Mouse (Mus musculus): ENCODE measurements around the gene Ndufaf8. TPM values are rescaled to one million over a fixed set of nuclear protein-coding genes. Genes with fewer than 3 reads are reported as not detected.

The Ndufaf8 gene
- polyA plus RNA-seq, 2 experiments from 2014 or later = 85.8 to 94.6 TPM

GRCm38 (mm10) chr11:120086702-120087152 is 12.0 kb upstream of the Ndufaf8 start, which contains the start of gene Cep131:
TSS of gene Cep131 (minus strand) at chr11:120086827.
- peak; percentile 100 for ATAC-seq

DNA sequence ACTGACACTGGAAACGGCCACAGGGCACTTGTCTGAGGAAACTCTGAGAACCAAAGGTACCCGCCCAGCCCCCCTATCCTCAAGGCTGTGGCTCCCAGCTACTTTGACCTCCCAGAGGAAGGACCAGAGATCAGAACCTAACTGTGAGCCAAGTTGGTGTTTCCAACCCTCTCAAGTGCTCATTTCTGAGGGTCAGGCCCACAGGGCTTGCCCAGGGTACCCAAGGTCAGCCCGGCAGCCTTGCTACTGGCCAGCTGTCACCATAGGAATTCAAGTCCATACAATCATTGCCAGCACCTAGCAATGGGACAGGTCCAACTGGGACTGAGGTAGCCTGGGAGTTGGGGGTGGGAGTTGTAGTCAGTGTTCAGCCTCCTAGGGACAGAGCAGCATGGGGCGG is 8.1 kb upstream of the Ndufaf8 start:
- no peak for ATAC-seq

DNA sequence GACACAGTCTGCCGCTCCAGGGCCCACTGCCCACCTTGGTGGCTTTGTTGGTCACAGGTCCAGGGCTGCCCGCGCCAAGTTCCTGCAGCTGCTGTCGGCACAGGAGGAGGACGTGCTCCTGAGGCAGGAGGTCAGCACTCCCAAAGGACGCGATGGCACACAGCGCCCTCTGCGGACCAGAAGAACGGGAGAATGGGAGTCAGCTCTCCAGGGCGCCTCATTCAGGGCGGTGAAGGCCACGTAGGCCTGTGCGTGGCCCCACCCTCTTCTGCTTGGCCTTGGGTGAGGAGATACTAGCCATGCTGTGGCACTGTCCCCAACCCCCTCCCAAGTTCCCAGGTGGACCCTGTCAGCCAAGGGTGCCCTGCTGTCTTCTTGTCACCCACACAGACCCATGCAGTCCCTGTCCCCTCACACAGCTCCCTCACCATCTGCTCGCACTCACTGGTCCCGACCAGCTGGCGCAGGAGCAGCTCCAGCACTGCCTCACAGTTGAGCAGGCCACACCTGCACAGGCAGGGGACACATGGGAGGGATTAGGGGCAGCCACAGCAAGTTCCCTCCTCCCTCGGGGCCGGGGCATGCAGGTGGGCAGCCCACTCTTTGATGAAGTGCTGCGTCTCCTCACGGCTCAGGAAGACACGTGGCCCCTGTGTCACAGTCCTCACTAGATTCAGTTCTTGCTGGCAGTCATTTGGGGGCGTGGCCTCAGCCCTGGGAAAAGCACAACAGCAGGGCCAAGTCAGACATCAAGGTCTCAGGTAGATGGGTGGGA is 5.7 kb upstream of the Ndufaf8 start:
- no peak for ATAC-seq

- no peak for ATAC-seq
These were observed 2.3 kb downstream of the Ndufaf8 start for GRCm38 (mm10) chr11:120101036-120101435.

DNA sequence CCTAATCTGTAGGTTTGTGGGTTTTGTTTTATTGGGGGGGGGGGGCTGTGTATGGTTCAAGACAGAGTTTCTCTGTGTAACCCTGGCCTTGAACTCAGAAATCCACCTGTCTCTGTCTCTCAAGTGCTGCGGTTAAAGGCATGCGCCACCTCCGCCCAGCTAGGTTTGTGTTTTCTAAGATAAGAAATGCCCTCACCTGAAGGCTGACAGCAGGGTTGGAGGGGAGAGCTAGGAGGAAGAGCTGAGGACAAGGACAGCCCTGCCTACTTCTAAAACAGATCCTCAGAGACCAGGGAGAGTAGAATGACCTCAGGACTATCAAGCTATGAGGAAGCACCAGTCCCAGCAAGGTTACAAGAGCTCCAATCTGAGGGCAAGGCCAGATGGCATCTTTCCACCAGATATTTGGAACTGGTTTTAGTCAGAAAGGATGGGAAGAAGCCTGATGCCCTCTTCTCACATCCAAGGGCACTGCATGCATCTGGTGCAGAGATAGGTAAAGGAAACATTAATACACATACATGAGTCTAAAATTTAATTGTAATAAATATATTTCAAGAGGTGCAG is 4.8 kb downstream of the Ndufaf8 start:
- no peak for ATAC-seq

- no peak for ATAC-seq
These were observed 8.3 kb downstream of the Ndufaf8 start for GRCm38 (mm10) chr11:120107026-120107425.

GRCm38 (mm10) chr11:120107796-120108195 is 9.1 kb downstream of the Ndufaf8 start:
- ATAC-seq = no peak

- ATAC-seq = no peak
These were observed 11.0 kb downstream of the Ndufaf8 start for GRCm38 (mm10) chr11:120109558-120110210.

DNA sequence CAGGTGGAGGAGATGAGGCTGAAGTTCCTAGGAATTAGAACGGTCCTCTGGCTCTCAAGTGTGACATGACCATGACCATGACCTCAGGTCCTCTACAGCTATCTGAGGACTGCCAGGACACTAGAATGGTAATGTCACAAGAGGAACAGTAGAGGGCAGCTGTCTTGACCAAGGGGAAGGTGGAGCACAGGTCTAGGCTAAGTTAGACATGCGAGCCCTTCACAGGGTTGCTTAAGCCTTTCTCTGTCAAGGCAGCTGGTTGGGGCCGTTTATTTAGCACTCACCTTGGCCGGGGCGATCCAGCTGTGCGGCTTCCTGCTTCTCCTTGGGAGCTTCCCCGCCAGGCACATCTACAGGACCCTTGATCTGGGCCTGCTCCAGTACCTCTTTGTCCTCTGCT is 11.8 kb downstream of the Ndufaf8 start:
- ATAC-seq = no peak

GRCm38 (mm10) chr11:120111033-120111432 is 12.3 kb downstream of the Ndufaf8 start:
- ATAC-seq = no peak

DNA sequence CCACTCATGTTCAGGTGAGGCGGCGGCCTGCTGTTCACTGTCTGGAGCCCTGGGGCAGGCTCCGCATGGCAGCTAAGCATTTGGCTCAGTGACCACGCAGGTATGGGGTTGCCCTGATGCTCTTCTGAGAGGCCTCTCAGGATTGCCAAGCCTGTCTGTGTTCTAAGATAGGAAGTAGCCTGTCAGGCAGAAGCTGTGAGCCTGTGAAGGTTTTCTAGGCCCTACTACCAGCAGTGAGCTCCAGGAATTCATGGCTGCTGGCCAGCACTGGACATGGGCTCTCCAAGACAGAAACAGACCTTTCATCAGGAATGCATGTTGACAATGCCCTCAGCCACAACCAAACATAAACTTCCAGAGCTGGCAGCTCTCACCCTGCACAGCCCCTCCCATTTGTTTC is 13.4 kb downstream of the Ndufaf8 start:
- no peak for ATAC-seq

- no peak for ATAC-seq
These were observed 15.9 kb downstream of the Ndufaf8 start for GRCm38 (mm10) chr11:120114488-120115215.

DNA sequence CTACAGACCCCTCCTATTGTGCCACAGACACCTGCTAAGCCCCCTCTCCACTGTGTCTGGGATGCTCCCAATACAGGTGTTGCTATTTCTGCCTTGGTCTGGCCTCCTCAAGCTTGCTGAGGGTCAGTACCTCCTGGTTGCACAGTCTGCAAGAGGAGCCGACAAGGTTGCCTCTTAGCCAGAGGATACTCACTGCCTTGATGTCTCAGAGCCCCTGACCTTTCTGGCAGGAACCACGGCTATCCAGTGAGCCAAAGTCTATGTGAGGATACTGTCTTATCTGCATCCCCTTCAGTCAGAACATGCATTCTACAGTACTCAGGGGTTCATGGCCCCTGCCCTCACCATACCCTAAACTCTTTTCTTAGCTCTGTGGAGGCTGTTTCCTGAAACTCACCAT is 18.9 kb downstream of the Ndufaf8 start:
- ATAC-seq = no peak

GRCm38 (mm10) chr11:120119108-120119507 is 20.4 kb downstream of the Ndufaf8 start:
- ATAC-seq = no peak

DNA sequence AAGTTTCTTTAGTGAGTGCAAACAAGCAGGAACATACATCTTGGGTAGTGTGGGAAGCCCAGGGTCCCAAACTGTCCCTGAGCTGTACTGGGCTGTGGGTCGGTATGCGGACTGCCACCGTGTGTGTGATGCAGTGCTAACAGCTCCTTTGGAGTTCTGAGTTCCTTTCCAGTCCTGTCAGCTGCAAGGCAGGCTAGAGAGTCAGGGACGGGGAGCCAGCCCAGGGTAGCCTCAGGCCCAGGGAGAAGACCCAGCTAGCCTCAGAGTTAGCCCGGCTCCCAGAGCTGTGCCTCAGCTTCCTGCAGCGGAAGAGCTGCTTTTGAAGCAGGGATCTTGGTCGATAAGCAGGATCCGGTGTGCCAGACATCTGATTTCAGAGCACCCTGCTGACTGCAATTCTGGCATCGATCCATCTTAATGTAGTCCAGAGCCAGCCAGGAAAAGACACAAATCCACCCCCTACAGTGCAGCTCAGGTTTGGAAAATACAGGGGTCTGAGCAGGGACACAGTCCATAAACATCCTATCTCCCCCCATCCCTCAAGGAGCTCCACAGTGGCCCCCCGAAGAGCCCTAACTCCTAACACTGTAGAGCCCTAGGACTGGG is 21.3 kb downstream of the Ndufaf8 start:
- no peak for ATAC-seq

- no peak for ATAC-seq
These were observed 22.1 kb downstream of the Ndufaf8 start for GRCm38 (mm10) chr11:120120642-120121420.

GRCm38 (mm10) chr11:120122126-120122525 is 23.4 kb downstream of the Ndufaf8 start:
- no peak for ATAC-seq

DNA sequence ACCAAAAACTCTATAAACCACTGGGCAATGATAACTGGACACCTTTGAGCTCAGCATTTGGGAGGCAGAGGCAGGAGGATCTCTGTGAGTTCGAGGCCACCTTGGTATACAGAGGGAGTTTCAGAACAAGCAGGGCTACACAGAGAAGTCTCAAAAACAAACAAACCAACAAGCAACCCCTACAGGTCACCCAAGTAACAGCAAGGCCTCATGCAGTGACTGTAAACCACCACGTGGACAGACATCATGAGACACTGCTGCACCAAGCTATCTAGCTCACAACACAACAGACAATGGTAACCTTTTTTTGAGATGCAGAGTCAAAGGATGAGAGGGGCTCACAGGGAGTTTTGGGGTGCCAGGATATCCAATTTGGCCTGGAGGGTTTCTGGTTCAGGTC is 28.1 kb downstream of the Ndufaf8 start:
- no peak for ATAC-seq

DNA sequence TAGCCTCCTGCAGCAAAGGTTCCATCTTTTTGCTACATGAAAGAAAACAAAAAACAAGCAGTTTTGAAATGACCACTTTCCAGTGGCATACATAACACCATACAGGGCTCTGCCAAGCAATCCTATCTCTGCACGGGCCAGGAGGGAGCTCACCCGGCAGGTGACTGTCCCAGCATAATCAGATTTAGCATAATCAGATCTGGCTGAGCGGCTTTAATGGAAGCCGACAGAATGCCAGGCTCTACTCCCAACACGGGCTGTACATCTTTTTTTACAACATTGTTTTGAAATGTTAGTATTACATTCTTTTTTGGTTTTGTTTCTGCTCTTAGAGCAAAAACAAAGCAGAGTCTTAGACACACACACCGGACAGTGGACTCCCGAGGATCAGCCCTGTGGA is 30.6 kb downstream of the Ndufaf8 start:
- ATAC-seq = no peak

GRCm38 (mm10) chr11:120134148-120134547 is 35.4 kb downstream of the Ndufaf8 start:
- ATAC-seq = no peak

DNA sequence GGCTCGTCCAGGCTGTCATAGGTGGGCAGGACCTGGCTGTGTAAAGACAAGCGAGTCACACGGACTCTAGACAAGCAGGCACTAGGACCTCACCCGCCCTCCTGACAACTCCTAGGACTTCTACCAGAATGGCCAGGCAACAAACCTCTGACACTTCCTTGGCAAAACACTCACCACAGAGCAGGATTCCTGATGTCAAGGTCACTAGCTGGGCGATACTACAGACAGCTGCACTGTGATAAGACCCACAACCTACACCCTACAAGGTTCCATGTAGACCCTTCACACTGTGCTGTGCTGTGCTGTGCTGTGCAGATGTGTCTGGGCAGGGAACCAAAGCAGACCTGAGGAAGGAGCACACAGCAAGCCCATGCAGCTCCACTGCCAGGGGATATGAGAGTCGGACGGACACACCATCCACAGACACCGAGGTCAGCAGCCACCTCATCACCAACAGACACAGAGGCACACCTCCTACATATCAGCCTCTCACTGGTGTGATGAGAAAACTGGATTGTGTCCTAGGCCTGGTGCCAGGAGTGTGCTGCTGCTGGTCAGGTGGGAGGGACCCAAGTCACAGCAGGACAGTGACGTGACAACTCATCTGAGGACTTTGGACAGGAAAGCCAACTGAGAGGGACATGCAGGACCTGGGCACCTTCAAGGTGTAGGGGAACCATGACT is 36.3 kb downstream of the Ndufaf8 start:
- no peak for ATAC-seq

Data from activated CD4-positive, CD25-positive, alpha-beta regulatory T cell, adult 4 months (primary cell).